9 mouse cellular contexts compared by ENCODE assay signal in the genomic region with DNA sequence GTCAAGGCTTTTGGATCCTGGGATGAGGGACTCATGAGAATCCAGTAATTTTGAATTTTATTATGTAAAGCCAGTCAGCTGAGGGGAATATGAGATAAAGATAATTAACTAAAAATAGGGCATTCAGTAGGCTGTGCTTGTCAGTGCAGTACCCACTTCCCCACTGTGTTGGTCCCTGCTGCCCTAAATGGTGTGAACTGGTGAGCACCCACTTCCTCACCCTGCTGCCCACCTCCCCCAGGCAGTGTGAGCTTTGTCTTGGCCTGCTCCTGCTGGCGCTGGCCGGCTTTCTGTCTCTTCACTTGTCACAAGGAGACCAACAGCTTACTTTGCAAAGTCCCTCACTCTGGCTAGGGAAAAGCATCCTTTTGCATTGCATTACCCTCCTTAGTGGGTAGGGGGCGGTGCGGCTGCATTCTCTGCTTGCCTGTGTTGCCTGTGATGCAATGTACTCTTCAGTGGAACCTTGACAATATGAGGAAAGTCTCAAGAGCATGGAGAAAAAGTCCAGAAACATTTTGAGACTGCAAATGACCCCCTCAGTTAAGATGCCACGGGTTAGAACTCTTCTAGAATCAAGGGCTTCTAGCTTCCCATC. TPM values are rescaled to one million over a fixed set of nuclear protein-coding genes. Genes with fewer than 3 reads are reported as not detected.
DNase-seq lines count a peak whose midpoint lies in the region; ATAC-seq and TF ChIP-seq lines count a peak whose summit lies in the region.
"Had no signal": no experiment of that assay in that cellular context is flagged by ENCODE, and none has a peak within 500 bp of the region (broad histone marks: within the 10 kb centered on the region; RNA-seq: fewer than 3 reads in every experiment).

No protein-coding gene starts in this region.

- H3K4me3 ChIP-seq in midbrain, embryonic 11.5 days (ENCODE audit: low read depth, low read length), result no peak overlapping the region
- no peak overlapping the region for H3K4me3 ChIP-seq in midbrain, embryonic 16.5 days (ENCODE audit: low read depth, low read length)
- H3K4me3 ChIP-seq: heart, embryonic 13.5 days had no signal

- WGBS in midbrain, embryonic 11.5 days, result 19% methylated on average over 5 of the region's 5 CpGs
- WGBS in midbrain, embryonic 16.5 days, result 18% methylated on average over 5 of the region's 5 CpGs

- TF ChIP-seq POLR2A in brain, embryonic 14.5 days (IDR thresholded peaks at IDR 0.05; ENCODE audit: borderline replicate concordance, extremely low read depth, insufficient read depth, insufficient read length, poor library complexity, severe bottlenecking), result no peak

- no peaks in the 10 kb centered on the region for H3K4me1 ChIP-seq in midbrain, embryonic 11.5 days (ENCODE audit: control insufficient read depth, insufficient read depth, low read length)
- no peaks in the 10 kb centered on the region for H3K4me1 ChIP-seq in midbrain, embryonic 16.5 days (ENCODE audit: control insufficient read depth, insufficient read depth, low read length)
- H3K4me1 ChIP-seq: heart, embryonic 13.5 days had no signal

- no peaks in the 10 kb centered on the region for H3K36me3 ChIP-seq in midbrain, embryonic 11.5 days (ENCODE audit: control insufficient read depth, insufficient read depth, low read length)
- no peaks in the 10 kb centered on the region for H3K36me3 ChIP-seq in midbrain, embryonic 16.5 days (ENCODE audit: control insufficient read depth, insufficient read depth, low read length)
- H3K36me3 ChIP-seq: heart, embryonic 13.5 days had no signal

- TF ChIP-seq CTCF in brain, embryonic 14.5 days (IDR thresholded peaks at IDR 0.05; ENCODE audit: borderline replicate concordance, extremely low read depth, insufficient read depth, insufficient read length), result peak; percentile 61; the same call in 1 of the 2 replicates

- ATAC-seq in midbrain, embryonic 11.5 days (ENCODE audit: low FRiP score), result peak; percentile 40; the same call in 1 of the 2 replicates
- ATAC-seq in midbrain, embryonic 16.5 days, result no peak
- ATAC-seq in megakaryocyte-erythroid progenitor cell, adult 5-6 weeks (replicated peaks; ENCODE audit: low FRiP score, low TSS enrichment, poor library complexity, severe bottlenecking), result peak; percentile 70

- DNase-seq in heart, postnatal 4 days, result peak; percentile 23
- no peak for DNase-seq in heart, adult 9 months (ENCODE audit: low spot score in 2 of 2)
- peak; percentile 62 for DNase-seq in midbrain, embryonic 11.5 days (ENCODE audit: low spot score, missing footprints)
- DNase-seq in brain, embryonic 14.5 days (ENCODE audit: low read depth), result peak; percentile 19
- DNase-seq in layer of hippocampus, postnatal 14 days (ENCODE audit: low spot score in 2 of 2), result no peak
- DNase-seq in frontal cortex, postnatal 25 days (ENCODE audit: low spot score in 2 of 2), result no peak

- H3K27ac ChIP-seq in midbrain, embryonic 11.5 days (ENCODE audit: low read depth, low read length), result no peak overlapping the region
- H3K27ac ChIP-seq in midbrain, embryonic 16.5 days (ENCODE audit: low read length), result no peak overlapping the region
- H3K27ac ChIP-seq: heart, embryonic 13.5 days had no signal

- H3K27me3 ChIP-seq in midbrain, embryonic 11.5 days (ENCODE audit: control insufficient read depth, insufficient read depth, low read length), result no peaks in the 10 kb centered on the region
- peaks cover 3% of the 10 kb centered on the region; the same call in 1 of the 2 replicates for H3K27me3 ChIP-seq in midbrain, embryonic 16.5 days (ENCODE audit: control insufficient read depth, insufficient read depth, low read depth, low read length)

- H3K9me3 ChIP-seq in midbrain, embryonic 11.5 days (ENCODE audit: control insufficient read depth, low read length), result no peaks in the 10 kb centered on the region
- no peaks in the 10 kb centered on the region for H3K9me3 ChIP-seq in midbrain, embryonic 16.5 days (replicated peaks; ENCODE audit: control insufficient read depth, low read length, poor library complexity, severe bottlenecking)
- H3K9me3 ChIP-seq: heart, embryonic 13.5 days had no signal

- no peak overlapping the region for H3K4me2 ChIP-seq in midbrain, embryonic 11.5 days
- H3K4me2 ChIP-seq in midbrain, embryonic 16.5 days (ENCODE audit: low read length), result no peak overlapping the region
- H3K4me2 ChIP-seq: heart, embryonic 13.5 days had no signal

- H3K9ac ChIP-seq in midbrain, embryonic 11.5 days (ENCODE audit: low read length), result no peak overlapping the region
- no peak overlapping the region for H3K9ac ChIP-seq in midbrain, embryonic 16.5 days (ENCODE audit: low read depth, low read length)
- H3K9ac ChIP-seq: heart, embryonic 13.5 days had no signal

RNA-seq across cellular contexts. Expression of a gene that starts 12.7 kb away (rescaled TPM):
- total RNA-seq in heart, postnatal 4 days (2021), result not detected
- polyA plus RNA-seq in midbrain, embryonic 11.5 days (2014; fragmentation: Nextera tagmentation; extraction: Ambion mirVana), result 0.27 TPM in 1 of 2 replicates, not detected in the other
- polyA plus RNA-seq in midbrain, embryonic 16.5 days (2015; fragmentation: Nextera tagmentation; extraction: Ambion mirVana), result 2.9 and 4.3 TPM in 2 replicates
- 11.7 and 28.4 TPM in 2 replicates for polyA plus RNA-seq in brain, embryonic 14.5 days (2012; rRNA removed)
- not detected in 2 replicates for total RNA-seq in megakaryocyte-erythroid progenitor cell, adult 5-6 weeks (2014; fragmentation: Nextera tagmentation)
- not detected in 2 replicates for total RNA-seq in megakaryocyte-erythroid progenitor cell, adult 5-6 weeks (2017)
- not detected for total RNA-seq in layer of hippocampus, postnatal 14 days (2021)

Comparison
In these comparisons a context has a peak if more than half of its experiments do, and no peak if none do; other contexts are left out.
1. DNase-seq: peak in heart, postnatal 4 days (single experiment), midbrain, embryonic 11.5 days (single experiment) and brain, embryonic 14.5 days (single experiment); none in heart, adult 9 months (0 of 2), layer of hippocampus, postnatal 14 days (0 of 2) and frontal cortex, postnatal 25 days (0 of 2).